Mouse (Mus musculus): Measurements from ENCODE around the gene Acbd4. TPM values are rescaled to one million over a fixed set of nuclear protein-coding genes. Genes with fewer than 3 reads are reported as not detected.

The Acbd4 gene
- total and polyA plus RNA-seq, 3 experiments = 27.8 to 38.1 (median 27.8) TPM

- DNase-seq = peak; percentile 56 to 70
- intact Hi-C loops (cut with DNase I) = no loop called here
- H3K79me2 ChIP-seq (replicated peaks; ENCODE audit: control insufficient read depth, insufficient read depth, low read length) = no peaks in the 10 kb centered on the region
- H3K27ac ChIP-seq = peak overlapping the region; percentile 75
- 58% methylated on average over 20 of the region's 20 CpGs for WGBS
- peaks cover 25% of the 10 kb centered on the region for H3K4me1 ChIP-seq (ENCODE audit: control insufficient read depth, insufficient read depth, low read length)
- H3K27me3 ChIP-seq (ENCODE audit: control insufficient read depth, insufficient read depth, low read length) = no peaks in the 10 kb centered on the region
- no peaks in the 10 kb centered on the region for H3K36me3 ChIP-seq (ENCODE audit: control insufficient read depth, insufficient read depth, low read length)
- no peak overlapping the region for H3K4me3 ChIP-seq
- TF ChIP-seq POLR2A (IDR thresholded peaks at IDR 0.05; ENCODE audit: insufficient read depth, low read depth, low read length) = no peak
- H3K9ac ChIP-seq (ENCODE audit: low read depth, low read length) = no peak overlapping the region
These were observed 7.3 kb upstream of the Acbd4 start for GRCm38 (mm10) chr11:103093862-103094833.

GRCm38 (mm10) chr11:103095107-103095670 is 6.3 kb upstream of the Acbd4 start:
- peaks cover 25% of the 10 kb centered on the region for H3K4me1 ChIP-seq (ENCODE audit: control insufficient read depth, insufficient read depth, low read length)
- H3K27ac ChIP-seq = peak overlapping the region; percentile 75
- WGBS = 78% methylated on average over 9 of the region's 9 CpGs
- no peak for DNase-seq
- H3K9ac ChIP-seq (ENCODE audit: low read depth, low read length) = no peak overlapping the region
- H3K27me3 ChIP-seq (ENCODE audit: control insufficient read depth, insufficient read depth, low read length) = no peaks in the 10 kb centered on the region
- intact Hi-C loops (cut with DNase I) = no loop called here
- TF ChIP-seq POLR2A (IDR thresholded peaks at IDR 0.05; ENCODE audit: insufficient read depth, low read depth, low read length) (no peak), EP300 (IDR thresholded peaks at IDR 0.05; ENCODE audit: insufficient read depth, low read depth, low read length) (no peak), CTCF (IDR thresholded peaks at IDR 0.05) (no peak)
- H3K4me3 ChIP-seq = no peak overlapping the region
- H3K79me2 ChIP-seq (replicated peaks; ENCODE audit: control insufficient read depth, insufficient read depth, low read length) = no peaks in the 10 kb centered on the region
- no peaks in the 10 kb centered on the region for H3K36me3 ChIP-seq (ENCODE audit: control insufficient read depth, insufficient read depth, low read length)

GRCm38 (mm10) chr11:103095801-103096200 is 5.7 kb upstream of the Acbd4 start:
- Histone ChIP-seq H3K4me1 (ENCODE audit: control insufficient read depth, insufficient read depth, low read length) (peaks cover 27% of the 10 kb centered on the region), H3K27me3 (ENCODE audit: control insufficient read depth, insufficient read depth, low read length) (no peaks in the 10 kb centered on the region), H3K79me2 (replicated peaks; ENCODE audit: control insufficient read depth, insufficient read depth, low read length) (no peaks in the 10 kb centered on the region), H3K27ac (peak overlapping the region; percentile 67), H3K9ac (ENCODE audit: low read depth, low read length) (no peak overlapping the region), H3K4me3 (no peak overlapping the region), H3K36me3 (ENCODE audit: control insufficient read depth, insufficient read depth, low read length) (no peaks in the 10 kb centered on the region)
- TF ChIP-seq CTCF (IDR thresholded peaks at IDR 0.05) (no peak), EP300 (IDR thresholded peaks at IDR 0.05; ENCODE audit: insufficient read depth, low read depth, low read length) (no peak), POLR2A (IDR thresholded peaks at IDR 0.05; ENCODE audit: insufficient read depth, low read depth, low read length) (no peak)
- 62% methylated on average over 6 of the region's 6 CpGs for WGBS
- intact Hi-C loops (cut with DNase I) = no loop called here
- no peak for DNase-seq

GRCm38 (mm10) chr11:103096979-103097894 is 4.2 kb upstream of the Acbd4 start:
- no peak overlapping the region for H3K9ac ChIP-seq (ENCODE audit: low read depth, low read length)
- WGBS = 18% methylated on average over 22 of the region's 22 CpGs
- H3K36me3 ChIP-seq (ENCODE audit: control insufficient read depth, insufficient read depth, low read length) = no peaks in the 10 kb centered on the region
- H3K27ac ChIP-seq = peak overlapping the region; percentile 72
- H3K4me1 ChIP-seq (ENCODE audit: control insufficient read depth, insufficient read depth, low read length) = peaks cover 28% of the 10 kb centered on the region
- H3K79me2 ChIP-seq (replicated peaks; ENCODE audit: control insufficient read depth, insufficient read depth, low read length) = no peaks in the 10 kb centered on the region
- H3K27me3 ChIP-seq (ENCODE audit: control insufficient read depth, insufficient read depth, low read length) = no peaks in the 10 kb centered on the region
- intact Hi-C loops (cut with DNase I) = no loop called here
- no peak overlapping the region for H3K4me3 ChIP-seq
- DNase-seq = peak; percentile 56 to 60
- TF ChIP-seq CTCF (IDR thresholded peaks at IDR 0.05) = no peak
- TF ChIP-seq POLR2A (IDR thresholded peaks at IDR 0.05; ENCODE audit: insufficient read depth, low read depth, low read length) = no peak
- TF ChIP-seq EP300 (IDR thresholded peaks at IDR 0.05; ENCODE audit: insufficient read depth, low read depth, low read length) = peak; percentile 82; the same call in 1 of the 2 replicates

GRCm38 (mm10) chr11:103098531-103099190 is 2.8 kb upstream of the Acbd4 start:
- no peaks in the 10 kb centered on the region for H3K79me2 ChIP-seq (replicated peaks; ENCODE audit: control insufficient read depth, insufficient read depth, low read length)
- no peaks in the 10 kb centered on the region for H3K27me3 ChIP-seq (ENCODE audit: control insufficient read depth, insufficient read depth, low read length)
- DNase-seq = peak; percentile 51 to 60
- intact Hi-C loops (cut with DNase I) = no loop called here
- peak overlapping the region; percentile 52 for H3K27ac ChIP-seq
- TF ChIP-seq EP300 (IDR thresholded peaks at IDR 0.05; ENCODE audit: insufficient read depth, low read depth, low read length) (0 out of 2 replicates have a peak, but pooled peaks have one; percentile 53), CTCF (IDR thresholded peaks at IDR 0.05) (no peak)
- H3K4me3 ChIP-seq = no peak overlapping the region
- H3K4me1 ChIP-seq (ENCODE audit: control insufficient read depth, insufficient read depth, low read length) = peaks cover 26% of the 10 kb centered on the region
- no peak overlapping the region for H3K9ac ChIP-seq (ENCODE audit: low read depth, low read length)
- 72% methylated on average over 11 of the region's 11 CpGs for WGBS
- H3K36me3 ChIP-seq (ENCODE audit: control insufficient read depth, insufficient read depth, low read length) = no peaks in the 10 kb centered on the region
